Mouse (Mus musculus) lung, postnatal 0 days (tissue): ENCODE results near the gene Picalm.

Experiments used
- CTCF ChIP-seq: IDR thresholded peaks from 2 replicates; pipeline ENCODE4 v1.5.1; 2016; ENCODE audit warnings: antibody characterized with exemption, mild to moderate bottlenecking
- EP300 ChIP-seq: IDR thresholded peaks from 2 replicates; pipeline ENCODE4 v1.6.1; 2016; ENCODE audit warnings: antibody characterized with exemption, mild to moderate bottlenecking, control low read depth

GRCm38 (mm10) chr7:90210116-90210515 lies 80.1 kb downstream of the Picalm start:
- TF ChIP-seq CTCF (no peak), EP300 (no peak)
